Comparison of ENCODE assay signal across 1 mouse cellular context in genomic region chr5:114286102-114286501, GRCm38 (mm10).
TF ChIP-seq lines count a peak whose summit lies in the region.

No protein-coding gene starts in this region.

TF ChIP-seq in CH12.LX, 34 proteins besides CTCF, POLR2A, EP300 and RAD21:
- TF ChIP-seq IRF4 (IDR thresholded peaks at IDR 0.05; ENCODE audit: low read depth, low read length), result no peak
- TF ChIP-seq GABPA (IDR thresholded peaks at IDR 0.05; ENCODE audit: insufficient replicate concordance, low read depth, low read length), result no peak
- TF ChIP-seq JUND (conservative IDR thresholded peaks at IDR 0.05; ENCODE audit: low read depth, low read length), result no peak
- TF ChIP-seq ELF1 (IDR thresholded peaks at IDR 0.05; ENCODE audit: low read depth, low read length), result no peak
- TF ChIP-seq NRF1 (IDR thresholded peaks at IDR 0.05; ENCODE audit: low read depth, low read length), result no peak
- TF ChIP-seq MEF2A (IDR thresholded peaks at IDR 0.05; ENCODE audit: borderline replicate concordance, low read depth, low read length), result no peak
- TF ChIP-seq MAFK (IDR thresholded peaks at IDR 0.05; ENCODE audit: insufficient replicate concordance, low read length), result no peak
- no peak for TF ChIP-seq ZMIZ1 (IDR thresholded peaks at IDR 0.05; ENCODE audit: low read depth, low read length)
- TF ChIP-seq USF2 (conservative IDR thresholded peaks at IDR 0.05; ENCODE audit: low read depth, low read length), result no peak
- TF ChIP-seq KAT2A (IDR thresholded peaks at IDR 0.05; ENCODE audit: insufficient replicate concordance, low read length), result no peak
- TF ChIP-seq SIN3A (IDR thresholded peaks at IDR 0.05; ENCODE audit: low read length), result no peak
- TF ChIP-seq RCOR1 (conservative IDR thresholded peaks at IDR 0.05; ENCODE audit: low read depth, low read length), result no peak
- TF ChIP-seq NELFE (IDR thresholded peaks at IDR 0.05; ENCODE audit: low read depth, low read length), result no peak
- no peak for TF ChIP-seq CHD2 (IDR thresholded peaks at IDR 0.05; ENCODE audit: low read length)
- TF ChIP-seq E2F4 (IDR thresholded peaks at IDR 0.05; ENCODE audit: insufficient replicate concordance, low read depth, low read length), result no peak
- no peak for TF ChIP-seq ZC3H11A (IDR thresholded peaks at IDR 0.05; ENCODE audit: low read depth, low read length)
- no peak for TF ChIP-seq UBTF (IDR thresholded peaks at IDR 0.05; ENCODE audit: low read depth, low read length)
- no peak for TF ChIP-seq TCF12 (IDR thresholded peaks at IDR 0.05; ENCODE audit: low read depth, low read length)
- no peak for TF ChIP-seq SMC3 (IDR thresholded peaks at IDR 0.05; ENCODE audit: low read depth, low read length)
